Mouse (Mus musculus): ENCODE data around the gene Mtmr6. TPM values are rescaled to one million over a fixed set of nuclear protein-coding genes. Genes with fewer than 3 reads are reported as not detected.

Gene Mtmr6
- total RNA-seq (2015), result 72.7 and 90.5 TPM in 2 replicates
- 111 and 119 TPM in 2 replicates for total RNA-seq (2017)

DNA sequence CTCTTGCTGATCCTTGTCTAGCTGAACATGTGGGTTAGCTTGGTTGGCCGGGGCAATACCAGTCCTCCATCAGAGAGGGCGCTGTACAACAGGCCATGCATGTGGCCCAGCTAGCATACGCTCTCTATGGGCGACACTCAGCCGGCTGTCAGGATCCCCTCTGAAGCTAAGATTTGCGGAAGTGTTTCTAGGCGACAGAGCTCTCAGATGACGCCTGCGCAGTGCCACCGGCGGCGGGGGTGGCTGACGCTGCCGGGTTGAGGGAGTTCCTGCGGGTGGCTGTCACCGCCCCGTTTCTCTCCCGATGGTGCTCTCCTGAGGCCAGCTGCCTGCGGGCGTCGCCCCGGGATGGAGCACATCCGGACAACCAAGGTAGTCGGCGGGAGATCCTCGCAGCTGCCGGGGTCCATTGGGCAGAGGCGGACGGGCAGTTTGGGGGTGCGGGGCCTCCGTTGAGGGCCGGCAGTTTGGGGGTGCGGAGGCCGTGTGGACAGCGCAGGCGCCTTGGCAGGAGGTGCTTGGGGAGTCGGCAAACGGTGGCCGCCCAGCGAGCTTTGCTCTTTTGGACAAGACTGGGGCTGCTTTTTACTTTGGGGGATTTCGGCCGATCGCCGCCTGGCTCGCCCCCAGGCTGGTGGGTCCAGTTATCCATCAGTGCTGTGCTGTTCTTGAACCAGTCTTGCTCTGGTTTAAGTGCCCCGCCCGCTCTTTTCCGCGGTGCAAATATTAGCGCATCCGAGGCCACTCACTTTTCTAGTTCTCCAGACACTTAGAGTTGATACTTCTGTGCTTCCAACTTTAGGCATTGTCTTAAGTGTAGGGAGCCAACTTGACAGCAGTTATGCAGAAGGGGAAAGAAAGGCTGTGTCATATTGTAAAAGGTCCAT lies at the start of gene Mtmr6:
TSS of gene Mtmr6 (plus strand) at position 239 of the 887 bp plus-strand sequence.
- ATAC-seq (ENCODE audit: poor library complexity, severe bottlenecking), result peak; percentile 94

DNA sequence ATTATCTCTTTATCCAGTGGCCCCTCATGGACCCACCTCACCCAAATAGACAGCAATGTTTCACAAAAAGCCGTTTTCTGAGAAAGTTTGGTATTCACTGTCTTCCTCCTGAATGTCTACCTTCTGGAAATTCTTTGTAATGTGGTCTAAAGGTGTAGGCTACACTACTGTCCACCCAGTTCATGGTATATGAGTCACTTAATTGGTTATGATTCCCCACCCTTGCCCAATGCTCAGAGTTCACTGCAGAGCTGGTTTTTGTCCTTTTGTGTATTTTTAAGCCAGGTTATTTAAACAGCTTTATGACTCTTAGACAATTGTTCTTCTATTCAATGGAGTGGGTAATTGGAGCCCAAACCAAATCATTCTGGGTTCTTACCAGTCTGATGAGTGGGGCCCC lies 48.9 kb upstream of the Mtmr6 start:
- ATAC-seq (ENCODE audit: poor library complexity, severe bottlenecking), result no peak

DNA sequence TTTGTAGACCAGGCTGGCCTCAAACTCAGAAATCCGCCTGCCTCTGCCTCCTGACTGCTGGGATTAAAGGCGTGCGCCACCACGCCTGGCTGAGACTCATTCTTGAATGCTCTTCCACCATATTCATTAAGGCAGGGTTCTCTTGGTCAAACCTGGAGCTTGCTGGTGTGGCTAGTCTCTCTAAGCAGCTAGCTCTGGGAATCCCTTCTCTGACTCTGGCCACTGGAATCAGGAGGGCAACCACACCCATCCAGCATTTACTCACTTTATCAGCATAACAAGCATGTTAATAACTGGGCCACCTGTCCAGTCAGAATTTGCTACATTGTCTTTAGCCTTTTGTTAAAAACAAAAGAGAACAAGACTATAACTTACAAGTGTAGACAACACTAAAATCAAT lies 47.4 kb upstream of the Mtmr6 start:
- no peak for ATAC-seq (ENCODE audit: poor library complexity, severe bottlenecking)

DNA sequence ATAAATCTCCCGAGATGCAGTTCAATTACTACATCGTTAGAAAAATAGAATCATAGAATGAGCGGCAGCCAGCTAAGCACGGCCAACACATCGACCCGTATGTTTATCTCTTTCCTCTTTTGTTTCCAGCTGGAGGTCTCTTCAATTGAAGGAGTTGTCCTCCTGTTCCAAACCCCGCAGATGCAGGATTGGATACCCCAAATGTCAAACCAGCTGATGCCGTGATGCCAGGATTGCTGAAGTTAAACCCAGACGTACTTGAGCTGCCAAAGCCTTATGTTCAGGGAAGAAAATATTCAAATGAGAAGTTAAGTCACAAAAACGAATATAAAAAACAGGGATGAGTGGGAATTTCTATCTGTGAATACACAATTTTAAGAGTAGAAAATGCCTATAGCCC lies 45.1 kb upstream of the Mtmr6 start:
- ATAC-seq (ENCODE audit: poor library complexity, severe bottlenecking), result no peak

DNA sequence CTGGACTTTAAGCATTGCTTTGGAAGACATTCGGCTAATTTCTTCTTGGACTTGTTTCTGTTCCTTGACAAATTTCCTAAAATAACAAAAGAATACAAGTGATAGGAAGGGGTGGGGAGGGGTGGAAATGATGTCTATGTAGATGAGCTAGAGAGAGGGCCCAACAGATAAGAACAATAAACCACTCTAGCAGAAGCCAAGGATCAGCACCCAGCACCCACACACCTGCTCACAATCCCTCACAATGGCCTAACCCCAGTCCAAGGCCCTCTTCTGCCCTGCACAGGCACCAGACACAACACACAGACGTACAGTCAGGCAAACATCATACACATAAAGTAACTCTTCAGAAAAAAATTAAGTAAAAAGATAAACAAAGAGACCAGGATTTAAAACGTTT lies 26.5 kb upstream of the Mtmr6 start:
- ATAC-seq (ENCODE audit: poor library complexity, severe bottlenecking), result no peak

DNA sequence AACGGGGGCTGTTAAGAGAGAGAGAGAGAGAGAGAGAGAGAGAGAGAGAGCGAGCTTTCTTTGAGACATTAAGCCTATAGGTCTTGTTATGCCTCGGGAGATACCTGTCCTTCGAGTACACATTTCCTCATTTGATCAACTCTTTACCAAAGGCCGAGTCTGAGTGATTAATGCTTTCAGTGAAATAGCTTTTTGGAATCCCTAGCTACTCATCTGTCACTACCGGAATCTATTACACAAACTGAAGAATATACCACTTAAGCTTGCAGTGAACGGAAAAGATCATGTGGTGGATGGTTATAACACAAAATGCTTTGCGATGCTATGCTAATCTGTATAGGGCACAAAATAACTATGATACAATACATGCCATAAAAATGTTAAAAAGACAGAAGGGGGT lies 14.7 kb upstream of the Mtmr6 start:
- ATAC-seq (ENCODE audit: poor library complexity, severe bottlenecking), result no peak

DNA sequence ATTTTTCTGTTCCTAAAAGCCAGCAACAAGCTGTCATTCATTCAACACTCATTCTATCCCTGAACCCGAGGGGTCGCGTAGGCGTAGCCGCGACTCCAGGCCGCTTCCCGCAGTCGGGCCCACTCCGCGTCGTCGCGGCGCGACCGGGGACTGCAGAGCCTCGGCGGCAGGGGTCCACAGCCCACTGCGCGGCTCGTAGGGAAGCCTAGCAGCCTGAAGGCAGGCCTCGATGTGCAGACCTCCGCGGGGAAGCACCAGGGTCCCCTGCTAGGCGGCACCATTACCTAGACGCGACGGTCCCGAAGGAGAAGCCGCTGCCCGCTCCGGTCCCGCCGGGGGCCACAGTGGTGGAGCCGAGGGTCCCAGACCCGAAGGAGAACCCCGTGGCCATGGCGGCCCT lies 14.1 kb upstream of the Mtmr6 start:
- peak; percentile 36 for ATAC-seq (ENCODE audit: poor library complexity, severe bottlenecking)

DNA sequence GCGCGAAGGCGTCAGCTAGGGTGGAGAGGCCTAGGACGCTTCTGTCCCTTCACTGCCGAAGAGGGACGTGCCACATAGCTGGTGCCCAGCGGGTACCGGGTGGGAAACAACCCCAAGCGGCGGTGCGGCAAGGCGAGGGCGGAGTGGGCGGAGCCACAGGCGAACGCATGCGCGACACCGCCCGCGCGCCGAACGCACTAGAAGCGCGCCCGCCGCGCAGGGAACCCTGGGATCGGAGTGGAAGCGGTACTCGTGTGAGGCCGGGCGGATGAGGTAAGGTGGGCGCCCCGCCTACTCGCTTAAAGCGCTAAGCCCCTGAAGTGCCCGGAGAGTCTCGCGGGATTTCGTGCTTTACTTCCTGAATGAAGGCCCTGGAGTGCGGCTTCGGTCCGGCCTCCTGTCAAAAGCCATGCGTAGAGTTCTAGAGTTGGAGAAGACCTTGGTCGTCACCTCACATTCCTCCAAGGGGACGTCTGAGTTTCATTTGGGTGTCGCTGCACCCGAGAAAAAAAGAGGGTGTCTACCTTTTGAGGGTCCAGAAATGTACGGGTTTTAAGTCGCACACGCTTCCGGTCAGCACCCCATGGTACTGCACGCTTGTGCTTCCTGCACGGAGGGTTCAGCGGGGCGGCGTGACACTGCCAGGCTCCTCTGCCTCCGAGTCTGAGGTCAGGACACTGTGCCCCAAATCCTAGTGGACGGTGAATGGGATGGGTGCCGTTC lies 13.6 kb upstream of the Mtmr6 start, which contains the start of the genes Nupl1 and Gm49336:
TSS of gene Nupl1 (minus strand) at position 151 of the 723 bp plus-strand sequence.
TSS of gene Gm49336 (minus strand) at position 227 of the 723 bp plus-strand sequence.
- peak; percentile 95 for ATAC-seq (ENCODE audit: poor library complexity, severe bottlenecking)

DNA sequence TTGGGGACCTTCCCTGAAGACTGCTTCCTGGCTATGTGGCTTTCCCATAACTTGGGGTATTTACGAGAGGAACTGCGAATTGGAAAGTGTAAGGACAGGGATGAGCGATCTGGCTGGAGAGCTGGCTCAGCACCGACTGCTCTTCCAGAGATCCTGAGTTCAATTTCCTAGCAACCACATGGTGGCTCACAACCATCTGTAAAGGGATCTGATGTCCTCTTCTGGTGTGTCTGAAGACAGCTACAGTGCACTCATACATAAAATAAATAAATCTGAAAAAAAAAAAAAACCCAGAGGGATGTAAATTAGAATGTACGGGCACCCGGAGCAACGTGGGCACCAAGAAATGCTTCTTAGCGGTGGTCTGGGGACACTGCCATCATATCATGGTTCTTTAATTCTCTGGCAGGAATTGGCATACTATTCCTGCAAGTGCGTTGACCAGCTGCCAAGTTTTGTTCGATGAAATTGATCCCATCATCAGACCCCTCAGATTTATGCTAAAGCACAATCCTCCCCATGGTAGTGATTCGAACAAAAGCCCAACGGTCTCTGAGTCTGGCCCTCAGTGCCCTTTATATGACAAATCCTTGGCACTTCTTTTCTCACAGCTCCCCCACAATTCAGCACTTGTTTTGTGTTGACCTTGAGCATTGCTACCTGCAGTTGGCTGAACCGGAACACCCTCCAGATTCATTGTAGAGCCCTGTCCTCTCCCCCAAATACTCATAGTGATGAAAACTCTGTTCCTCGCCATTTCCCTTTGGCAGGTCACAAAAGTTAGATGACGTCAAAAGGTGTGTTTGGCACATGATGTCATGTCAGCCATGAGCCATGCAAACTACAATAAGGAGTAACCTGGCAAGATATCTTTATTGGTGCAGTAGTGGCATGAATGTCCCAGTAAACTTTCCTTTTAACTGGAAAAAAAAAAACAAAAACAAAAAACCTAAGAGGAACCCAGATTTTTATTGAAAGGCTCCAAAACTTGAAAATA lies 12.7 kb upstream of the Mtmr6 start:
- ATAC-seq (ENCODE audit: poor library complexity, severe bottlenecking), result no peak

DNA sequence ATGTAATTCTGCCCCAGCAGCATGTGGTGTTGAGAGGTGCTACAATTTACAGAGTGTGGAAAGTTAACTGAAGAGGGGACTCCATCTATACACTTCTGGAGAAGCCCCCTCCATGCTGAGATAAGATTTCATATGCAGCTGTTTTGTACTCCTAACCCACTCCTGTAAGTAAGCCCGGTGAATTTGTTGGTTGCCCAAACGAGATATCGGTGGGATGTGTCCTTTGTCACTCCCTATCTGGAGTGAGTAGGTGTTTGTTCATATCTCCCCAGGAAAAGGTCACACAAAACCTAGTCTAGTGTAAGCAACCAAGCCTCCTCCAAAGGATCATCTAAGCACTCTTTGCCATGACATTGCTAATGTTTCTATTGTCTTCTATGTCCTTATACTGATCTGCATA lies 11.6 kb upstream of the Mtmr6 start:
- ATAC-seq (ENCODE audit: poor library complexity, severe bottlenecking), result no peak

DNA sequence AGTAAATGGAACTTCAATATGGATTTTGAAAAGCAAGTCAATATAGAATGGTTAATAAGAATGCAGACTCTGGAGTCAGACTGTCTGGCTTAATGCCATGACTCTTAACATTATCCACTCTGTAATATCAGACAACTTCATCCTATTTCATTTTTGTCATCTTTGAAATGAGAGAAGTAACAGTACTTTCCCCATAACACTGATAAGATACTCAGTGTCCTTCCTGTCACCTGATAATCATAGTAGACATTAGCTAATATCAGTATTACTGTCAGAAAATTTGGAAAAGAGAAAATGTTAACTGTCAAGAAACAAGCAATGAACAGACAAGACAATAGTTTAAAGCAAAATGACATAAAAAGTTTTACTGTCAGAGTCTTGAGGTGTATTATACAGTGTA lies 10.3 kb upstream of the Mtmr6 start:
- ATAC-seq (ENCODE audit: poor library complexity, severe bottlenecking), result no peak

DNA sequence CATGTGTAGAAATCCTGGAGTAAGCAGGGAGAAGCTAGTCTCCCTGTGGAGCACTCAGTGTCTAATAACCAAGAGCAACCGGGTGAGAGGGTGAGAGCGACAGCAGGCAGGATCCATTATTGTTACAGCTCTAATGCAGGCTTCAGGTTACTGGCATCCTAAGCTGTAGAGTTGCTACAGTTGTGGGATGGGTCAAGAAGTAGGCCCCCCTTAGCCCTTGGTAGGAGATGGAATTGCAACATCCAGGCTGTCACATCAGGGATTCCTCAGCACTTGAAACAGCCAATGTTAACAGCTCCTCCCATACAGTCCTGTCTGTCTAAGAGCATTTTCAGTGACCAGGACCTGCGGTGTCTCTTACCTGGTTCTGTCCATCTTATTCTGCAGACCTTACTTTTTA lies 8.7 kb upstream of the Mtmr6 start:
- no peak for ATAC-seq (ENCODE audit: poor library complexity, severe bottlenecking)

DNA sequence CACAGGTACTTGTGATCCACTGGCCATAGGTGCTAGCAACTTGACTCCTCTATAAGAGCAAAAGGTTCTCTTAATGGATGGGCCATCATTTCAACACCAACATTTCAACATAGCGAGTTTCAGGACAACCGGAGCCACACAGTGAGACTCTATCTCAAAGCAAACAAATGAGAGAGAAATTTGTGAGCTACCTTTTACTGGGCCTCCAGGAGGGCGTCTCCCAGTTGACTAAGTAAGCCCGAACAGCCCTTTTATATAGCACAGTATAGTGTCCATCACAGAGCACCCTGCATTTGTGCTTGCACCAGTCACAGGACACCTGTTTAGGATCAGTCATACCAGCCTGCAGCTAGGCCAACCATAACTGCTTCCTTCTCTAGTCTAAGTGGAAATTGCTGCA lies 7.9 kb upstream of the Mtmr6 start:
- ATAC-seq (ENCODE audit: poor library complexity, severe bottlenecking), result no peak

DNA sequence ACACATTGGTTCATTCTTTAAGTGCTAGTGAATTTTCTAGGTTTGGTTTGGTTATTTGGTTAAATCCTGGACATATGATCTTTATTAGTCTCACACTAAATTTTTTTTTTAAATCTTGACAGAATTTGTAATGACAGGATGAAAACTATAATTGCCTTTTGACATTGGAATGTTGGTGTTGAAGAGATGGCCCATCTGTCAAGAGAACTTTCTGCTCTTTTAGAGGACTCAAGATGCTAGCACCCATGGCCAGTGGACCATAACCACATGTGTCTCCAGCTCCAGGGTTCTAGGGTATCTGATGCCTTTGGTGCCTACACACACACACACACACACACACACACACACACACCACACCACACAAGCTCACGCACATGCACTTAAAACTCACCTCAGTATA lies 7.2 kb upstream of the Mtmr6 start:
- ATAC-seq (ENCODE audit: poor library complexity, severe bottlenecking), result no peak

DNA sequence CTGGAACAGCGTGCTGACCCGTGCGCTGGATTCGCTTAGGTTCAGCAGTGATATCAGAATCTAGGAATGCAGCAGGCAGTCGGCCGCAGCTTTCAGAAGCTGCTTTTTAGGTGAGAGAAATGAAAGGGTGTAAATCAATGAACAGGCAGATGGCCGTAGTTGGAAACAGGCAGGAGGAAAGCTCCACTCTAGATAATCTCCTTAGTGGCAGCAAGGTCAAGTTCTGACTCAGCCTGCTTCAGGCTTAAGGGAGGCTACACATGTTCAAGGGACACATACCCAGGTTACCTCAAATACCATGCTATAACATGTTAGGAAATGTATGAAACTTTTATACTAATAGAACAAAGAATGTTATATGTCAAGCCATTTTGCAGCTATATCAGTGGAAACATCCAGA lies 2.7 kb upstream of the Mtmr6 start:
- no peak for ATAC-seq (ENCODE audit: poor library complexity, severe bottlenecking)

DNA sequence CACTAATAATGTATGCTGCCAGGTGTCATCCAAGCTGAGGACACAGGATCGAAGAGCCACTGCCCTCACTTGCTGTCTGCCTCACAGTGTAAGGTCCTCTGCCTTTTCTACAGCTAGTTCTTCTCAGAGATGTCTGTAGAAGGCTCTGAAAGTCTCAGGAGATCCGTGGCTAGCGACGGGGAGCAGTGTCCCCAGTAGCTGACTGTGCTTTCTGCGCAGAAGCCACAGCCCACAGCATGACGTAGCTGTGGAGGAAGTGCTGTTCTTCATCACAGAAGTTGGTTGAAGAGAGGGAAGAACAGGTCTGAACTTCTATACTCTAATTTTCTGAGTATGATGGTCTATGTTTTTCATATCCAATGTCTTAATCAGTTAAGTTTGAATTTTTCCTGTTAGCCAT lies 4.3 kb downstream of the Mtmr6 start:
- peak; percentile 60 for ATAC-seq (ENCODE audit: poor library complexity, severe bottlenecking)

DNA sequence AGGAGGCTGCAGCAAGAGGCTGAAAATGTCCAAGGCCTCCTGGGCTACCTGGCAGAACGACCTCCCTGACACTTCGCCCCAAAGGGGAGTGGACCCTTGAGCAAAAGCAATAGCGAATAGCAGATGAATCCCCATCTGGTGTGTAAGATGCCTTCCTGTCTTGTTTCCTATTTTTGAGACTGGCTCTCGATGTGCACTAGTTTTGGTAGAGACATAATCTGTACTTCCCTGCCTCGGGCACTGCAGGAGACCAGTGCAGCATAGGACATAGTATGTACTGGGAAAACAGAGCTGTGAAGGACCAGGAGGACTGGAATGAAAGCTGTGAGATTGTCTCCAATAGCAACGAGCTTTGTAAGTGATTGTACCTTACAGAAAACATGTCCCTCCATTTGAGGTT lies 8.3 kb downstream of the Mtmr6 start:
- ATAC-seq (ENCODE audit: poor library complexity, severe bottlenecking), result peak; percentile 65

DNA sequence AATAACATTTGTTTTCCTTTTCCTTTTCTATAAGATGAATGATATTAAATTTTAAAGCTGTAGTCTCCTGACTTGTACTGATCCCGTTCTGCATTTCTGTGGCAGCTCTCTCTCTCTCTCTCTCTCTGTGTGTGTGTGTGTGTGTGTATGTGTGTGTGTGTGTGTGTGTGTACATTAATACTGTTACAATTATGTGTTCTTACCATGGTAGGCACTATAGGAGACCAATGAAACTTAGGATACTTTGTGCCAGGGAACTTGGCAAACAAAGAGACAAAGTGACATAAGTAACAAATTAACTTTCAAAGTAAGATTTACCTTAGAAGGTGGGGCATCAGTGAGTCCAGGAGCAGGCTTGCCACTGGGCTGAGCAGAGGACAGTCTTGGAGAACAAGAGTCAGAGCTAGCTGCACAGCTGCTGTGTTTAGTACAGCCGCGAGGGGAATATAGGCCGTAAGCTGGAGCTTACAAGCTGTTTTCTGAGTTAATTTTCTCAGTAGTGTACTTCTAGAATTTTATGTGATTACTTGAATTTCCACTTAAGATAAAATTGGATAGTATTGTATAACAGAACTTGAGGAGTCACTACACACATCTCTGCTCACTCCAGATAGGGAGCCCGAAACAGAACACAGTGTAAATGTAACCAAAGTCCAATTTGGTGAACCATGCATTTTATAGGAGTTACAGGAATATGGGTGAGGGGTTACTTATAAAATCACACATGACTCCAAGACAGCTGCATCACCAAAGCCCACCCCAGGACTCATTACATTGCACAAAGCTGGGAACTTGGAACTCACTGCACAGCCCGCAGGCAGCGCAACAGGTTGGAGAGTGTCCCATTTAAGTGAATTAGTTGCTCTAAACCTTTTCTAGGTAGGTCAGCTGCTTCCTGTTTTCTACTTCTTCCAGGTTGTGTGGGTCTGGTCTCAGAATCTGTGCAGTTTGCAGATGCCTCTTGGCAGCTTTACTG lies 10.6 kb downstream of the Mtmr6 start:
- ATAC-seq (ENCODE audit: poor library complexity, severe bottlenecking), result no peak

DNA sequence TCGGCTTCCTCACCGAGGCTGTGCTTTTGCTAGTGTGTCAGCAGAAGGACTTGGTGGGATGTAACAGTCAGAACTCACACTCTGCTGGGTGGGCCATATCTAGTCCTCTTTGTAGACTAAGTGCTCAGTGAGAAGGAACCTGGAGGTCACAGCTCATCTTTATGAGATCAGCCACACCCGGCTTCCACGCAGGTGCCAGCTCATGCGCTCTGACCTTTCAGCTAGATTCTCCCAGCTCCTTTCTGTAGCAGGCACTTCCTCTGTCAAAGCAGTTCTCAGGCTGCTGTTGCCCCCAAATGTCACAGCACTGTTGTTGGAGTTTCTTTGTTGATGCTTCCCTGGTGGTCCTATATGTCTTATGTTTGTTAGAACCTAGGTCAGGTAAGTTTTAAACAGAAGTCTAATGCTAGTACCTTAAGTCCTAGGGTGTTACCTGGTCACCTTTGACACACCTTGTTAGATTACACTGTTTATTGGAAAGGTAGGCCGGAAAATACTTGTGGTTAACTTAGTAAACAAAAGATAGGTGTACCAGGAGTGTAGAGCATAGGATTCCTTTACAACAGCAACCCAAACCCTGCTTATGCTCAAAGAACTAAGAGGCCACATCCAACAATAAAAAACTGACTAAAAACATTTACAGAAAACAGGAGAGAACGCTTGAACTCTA lies 21.3 kb downstream of the Mtmr6 start:
- no peak for ATAC-seq (ENCODE audit: poor library complexity, severe bottlenecking)
